Mouse (Mus musculus) urinary bladder, adult 2 months (tissue): ENCODE results near the gene Ankrd17. TPM values are rescaled to one million over a fixed set of nuclear protein-coding genes. Genes with fewer than 3 reads are reported as not detected.
"Not testable (repeated sequence)": the region's sequence is repeated elsewhere in the genome, so short reads cannot be mapped to it uniquely, and the experiment has no call there.

Experiments
- DNase-seq: peaks from one replicate; pipeline ENCODE4 v3.0.0; 2022; ENCODE audit warnings: low spot score
- polyA plus RNA-seq: library from polyadenylated mRNA; depleted of rRNA; stranded (reverse); fragments of >200 nt; gene quantifications from 2 replicates; pipeline ENCODE4 v1.2.3, GENCODE M21; 2012

Gene Ankrd17
- polyA plus RNA-seq, 1 experiment, result 33.5 TPM

DNA sequence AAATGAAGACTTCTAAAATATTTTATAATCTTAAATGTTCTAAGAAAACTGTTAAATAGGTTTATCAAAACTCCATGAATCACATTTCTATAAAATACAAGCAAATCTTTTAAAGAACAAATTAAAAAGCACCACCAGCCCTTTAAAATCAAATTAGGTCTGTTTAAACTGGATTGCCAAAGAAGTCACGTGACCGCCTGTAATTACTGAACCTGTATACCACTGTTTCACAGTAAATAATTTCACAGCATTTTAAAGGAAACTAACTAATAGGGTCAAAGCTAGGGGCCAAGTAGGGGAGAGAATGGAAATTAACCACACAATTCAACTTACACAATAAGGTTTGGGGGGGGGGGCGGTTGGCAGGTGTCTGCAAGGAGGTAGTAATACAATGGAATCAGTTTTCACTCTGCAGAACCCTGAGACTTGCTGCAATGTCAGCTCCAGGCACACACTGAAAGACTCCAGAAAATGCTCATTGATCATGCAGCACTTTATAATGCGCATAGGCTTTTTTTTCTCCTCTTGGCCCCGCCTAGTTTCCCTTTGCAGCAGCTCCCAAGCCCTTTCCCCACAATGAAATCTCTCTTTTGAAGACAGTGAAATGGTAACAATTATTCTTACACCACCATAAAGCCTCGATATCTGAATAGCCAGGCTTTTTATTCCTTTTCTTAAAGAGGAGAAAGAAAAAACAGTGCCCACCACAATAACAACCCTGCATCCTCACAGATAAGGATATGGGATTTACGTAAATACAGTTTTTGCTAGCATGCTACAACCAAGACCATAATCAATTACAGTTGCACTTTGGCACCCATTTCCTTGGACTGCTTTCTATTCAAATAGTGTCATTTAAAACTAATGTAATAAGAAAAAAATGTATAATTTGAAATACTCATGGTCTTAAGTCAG lies 27.9 kb downstream of the Ankrd17 start:
- no peak for DNase-seq

- no peak for DNase-seq
Measured at GRCm38 (mm10) chr5:90332478-90332877, 33.9 kb downstream of the Ankrd17 start.

DNA sequence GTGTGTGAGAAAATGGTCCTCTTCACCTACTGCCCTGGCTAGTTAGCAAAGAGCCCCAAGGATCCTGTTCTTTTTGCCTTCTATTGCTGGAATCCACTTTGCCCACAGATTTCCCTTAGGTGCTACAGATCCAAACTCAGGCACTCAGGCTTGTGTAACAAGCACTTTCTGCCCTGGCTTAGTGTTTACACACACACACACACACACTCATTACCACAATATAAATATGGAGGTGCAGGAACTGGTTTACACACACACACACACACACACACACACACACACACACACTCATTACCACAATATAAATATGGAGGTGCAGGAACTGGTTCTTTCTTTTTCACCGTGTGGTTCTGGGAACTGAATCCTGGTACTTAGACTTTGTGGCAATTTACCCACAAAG lies 35.3 kb downstream of the Ankrd17 start:
- DNase-seq, result no peak

DNA sequence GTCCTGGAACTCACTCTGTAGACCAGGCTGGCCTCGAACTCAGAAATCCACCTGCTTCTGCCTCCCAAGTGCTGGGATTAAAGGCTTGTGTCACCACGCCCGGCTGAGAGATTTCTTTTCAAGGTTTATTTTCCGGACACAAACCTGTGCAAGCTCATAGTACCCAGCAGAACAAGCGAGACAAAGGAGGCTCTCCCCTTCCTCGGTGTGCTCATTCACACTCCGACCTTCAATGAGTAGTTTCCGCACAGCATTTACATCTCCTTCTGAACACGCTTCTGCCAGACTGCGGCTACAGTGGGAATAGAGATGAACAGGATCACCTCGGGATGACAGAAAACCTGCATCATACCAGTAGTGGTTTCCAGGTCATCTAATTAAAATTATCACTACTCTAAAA lies 68.0 kb downstream of the Ankrd17 start:
- no peak for DNase-seq

GRCm38 (mm10) chr5:90289887-90290286 lies 76.5 kb downstream of the Ankrd17 start:
- DNase-seq, result no peak

DNA sequence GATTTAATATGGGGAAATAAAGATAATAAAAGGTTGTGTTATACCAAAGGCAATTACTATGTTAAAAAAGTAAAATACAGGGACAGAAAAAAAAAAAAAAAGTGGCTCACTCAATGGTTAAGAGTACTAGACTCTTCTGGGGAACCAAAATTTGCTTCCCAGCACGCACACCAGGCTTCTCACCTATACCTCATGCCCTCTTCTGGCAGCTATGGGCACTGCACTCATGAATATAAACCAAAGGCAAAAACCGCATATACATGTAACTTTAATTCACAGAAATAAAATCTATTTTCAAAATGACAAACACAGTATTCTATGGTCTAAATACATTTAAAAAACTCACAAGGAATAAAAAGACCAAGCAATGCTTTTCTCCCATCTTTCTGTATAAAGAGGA lies 79.8 kb downstream of the Ankrd17 start:
- no peak for DNase-seq

DNA sequence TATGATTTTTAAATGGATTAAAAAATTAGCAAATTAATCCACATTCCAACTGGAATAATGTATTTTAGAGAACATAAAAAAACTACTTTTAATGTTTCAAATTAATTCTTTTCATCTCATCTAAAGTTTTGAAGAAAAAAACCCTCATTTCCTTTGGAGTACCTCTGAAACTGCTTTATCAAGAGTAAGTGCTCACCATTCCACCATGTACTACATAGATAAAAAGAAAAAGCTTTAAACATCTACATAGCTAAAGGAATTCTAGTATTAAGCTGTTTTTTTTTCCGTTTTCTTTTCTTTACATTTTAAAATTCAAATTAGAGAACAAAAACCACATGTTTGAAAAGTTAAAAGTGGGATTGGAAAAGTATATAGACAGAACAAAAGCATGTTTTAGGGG lies 86.3 kb downstream of the Ankrd17 start:
- no peak for DNase-seq

DNA sequence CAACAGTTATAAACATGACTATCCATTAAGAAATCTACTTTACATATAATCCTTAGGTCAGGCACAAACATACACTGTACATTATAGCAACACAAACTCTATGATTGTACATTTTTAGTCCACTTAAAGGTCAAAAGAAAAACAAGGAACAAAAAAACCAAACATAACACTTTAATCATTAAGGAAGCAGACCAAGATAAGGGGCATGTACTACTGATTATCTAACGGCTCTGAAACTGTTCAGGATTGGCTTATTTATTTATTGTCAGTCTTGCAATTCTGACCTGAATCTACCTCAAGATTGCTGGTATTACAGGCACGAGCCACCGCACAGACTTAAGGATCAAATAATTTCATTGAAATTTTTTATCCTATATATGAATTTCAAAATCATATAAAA lies 87.0 kb downstream of the Ankrd17 start:
- DNase-seq, result no peak

DNA sequence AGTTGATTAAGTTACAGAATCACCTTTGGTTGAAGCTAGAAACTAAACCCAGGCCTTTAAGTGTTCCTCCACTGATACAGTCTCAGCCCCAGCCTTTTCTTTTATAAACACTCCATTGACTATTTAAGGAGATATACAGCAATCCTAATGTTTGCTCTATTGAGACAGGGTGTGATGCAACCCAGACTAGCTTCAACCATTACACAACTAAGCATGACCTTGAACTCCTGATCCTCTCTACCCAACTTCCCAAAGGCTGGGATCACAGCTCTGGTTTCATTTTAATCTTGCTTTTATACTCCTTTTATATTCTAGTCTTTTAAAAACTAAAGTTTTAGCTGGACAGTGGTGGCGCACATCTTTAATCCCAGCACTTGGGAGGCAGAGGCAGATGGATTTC lies 88.9 kb downstream of the Ankrd17 start:
- DNase-seq, result no peak

DNA sequence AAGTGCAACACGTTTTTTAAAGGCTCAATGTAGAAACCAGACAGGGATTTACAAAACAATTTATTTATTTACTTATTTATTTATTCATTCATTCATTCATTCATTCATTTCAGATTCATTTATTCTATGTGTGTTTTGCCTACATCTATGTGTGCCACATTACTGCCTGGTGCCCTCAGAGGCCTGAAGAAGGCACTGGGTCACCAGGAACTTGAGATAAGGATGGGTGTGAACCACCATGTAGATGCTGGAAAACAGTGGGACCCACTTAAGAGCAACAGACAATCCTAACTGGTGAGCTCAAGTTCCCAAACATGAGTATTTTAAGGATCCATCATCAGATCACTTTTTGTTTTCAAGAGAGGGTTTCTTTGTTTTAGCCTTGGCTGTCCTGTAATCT lies 91.6 kb downstream of the Ankrd17 start:
- no peak for DNase-seq

DNA sequence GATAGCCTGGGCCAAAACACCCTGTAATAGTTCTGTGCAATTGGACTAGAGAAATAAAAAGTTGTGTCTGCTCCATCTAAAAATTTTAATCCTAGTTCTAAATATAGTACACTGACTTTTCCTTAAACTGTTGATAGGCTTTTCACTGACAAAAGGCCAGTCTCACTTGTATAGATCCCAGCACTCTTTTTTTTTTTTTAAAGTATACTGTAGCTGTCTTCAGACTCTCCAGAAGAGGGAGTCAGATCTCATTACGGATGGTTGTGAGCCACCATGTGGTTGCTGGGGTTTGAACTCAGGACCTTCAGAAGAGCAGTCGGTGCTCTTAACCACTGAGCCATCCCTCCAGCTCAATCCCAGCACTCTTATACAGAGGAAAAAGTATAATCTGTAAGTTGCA lies 104.1 kb downstream of the Ankrd17 start:
- not testable (repeated sequence) for DNase-seq

DNA sequence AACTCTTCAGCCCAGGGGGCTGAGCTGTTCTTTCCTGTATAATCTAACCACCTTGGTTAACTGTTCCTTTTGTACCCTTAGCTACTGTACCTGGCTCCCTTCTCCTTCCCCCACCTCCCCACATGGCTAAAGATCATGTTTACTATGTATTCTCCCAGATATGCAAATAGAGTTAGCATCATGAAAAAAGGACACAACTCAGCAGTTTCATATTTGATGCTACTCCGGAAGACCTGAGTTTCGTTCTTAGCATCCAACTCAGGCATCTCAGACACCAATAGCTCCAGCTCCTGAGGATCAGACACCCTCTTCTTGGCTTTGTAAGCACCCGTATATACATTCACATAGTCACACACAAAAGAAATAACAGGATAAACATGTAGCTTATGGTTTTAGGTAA lies 109.4 kb downstream of the Ankrd17 start:
- no peak for DNase-seq

DNA sequence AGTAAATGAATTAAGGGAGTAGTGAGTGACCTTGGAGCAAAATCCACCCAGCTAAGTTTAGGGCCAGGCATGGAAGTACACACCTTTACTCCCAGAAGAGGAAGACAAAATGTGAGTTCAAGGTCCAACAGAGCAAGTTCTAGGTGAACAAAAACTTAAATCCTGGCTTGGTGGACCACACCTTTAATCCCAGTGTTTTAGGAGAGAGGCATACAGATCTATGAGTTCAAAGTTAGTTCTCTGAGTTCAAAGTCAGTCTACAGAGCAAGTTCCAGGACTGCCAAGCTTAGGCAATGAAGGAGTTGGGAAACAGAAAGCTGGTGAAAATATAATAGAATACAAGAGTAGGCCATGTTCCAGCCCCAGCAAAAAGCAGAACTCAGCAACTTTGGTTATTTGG lies 118.9 kb downstream of the Ankrd17 start:
- no peak for DNase-seq

DNA sequence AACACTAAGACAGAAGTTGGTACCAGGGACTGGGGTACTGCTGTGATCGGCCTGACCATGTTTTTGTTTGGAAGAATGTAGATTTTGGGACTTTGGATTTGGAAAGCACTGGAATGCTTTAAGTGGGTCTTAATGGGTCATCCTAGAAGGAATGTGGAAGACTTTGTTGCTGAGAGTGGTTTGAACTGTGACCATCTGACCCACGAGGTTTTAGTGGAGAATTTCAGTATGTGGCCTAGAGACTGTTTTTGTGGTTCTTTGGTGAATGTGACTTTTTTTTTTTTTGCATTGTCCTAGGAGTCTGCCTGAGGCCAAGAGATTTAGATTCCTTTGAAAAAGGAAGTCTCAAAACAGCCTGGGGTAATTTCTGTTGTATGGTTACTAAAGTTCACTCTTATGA lies 119.4 kb downstream of the Ankrd17 start:
- DNase-seq, result no peak

- no peak for DNase-seq
Measured at GRCm38 (mm10) chr5:90246567-90246966, 119.8 kb downstream of the Ankrd17 start.

GRCm38 (mm10) chr5:90245416-90245815 lies 121.0 kb downstream of the Ankrd17 start:
- DNase-seq, result no peak

DNA sequence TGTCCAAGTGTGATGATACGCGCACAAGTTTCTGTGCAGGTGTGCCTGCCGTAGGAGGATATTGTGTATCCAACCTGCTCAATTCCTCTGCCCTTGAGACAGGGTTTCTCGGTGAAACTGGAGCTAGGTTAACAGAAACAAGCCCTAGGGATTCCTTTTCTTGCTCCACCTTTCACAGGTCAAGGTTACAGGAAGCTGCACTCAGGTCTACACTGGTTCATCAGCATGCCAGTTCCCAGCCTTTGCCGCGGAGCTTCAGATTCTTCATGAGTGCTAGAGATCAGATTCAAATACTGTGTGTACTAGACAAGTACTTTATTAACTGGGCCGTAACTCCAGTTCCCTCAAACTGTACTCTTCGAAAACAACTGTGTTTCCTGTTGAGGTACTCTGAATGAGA lies 131.2 kb downstream of the Ankrd17 start:
- no peak for DNase-seq

- no peak for DNase-seq
Measured at GRCm38 (mm10) chr5:90233305-90233704, 133.1 kb downstream of the Ankrd17 start.

DNA sequence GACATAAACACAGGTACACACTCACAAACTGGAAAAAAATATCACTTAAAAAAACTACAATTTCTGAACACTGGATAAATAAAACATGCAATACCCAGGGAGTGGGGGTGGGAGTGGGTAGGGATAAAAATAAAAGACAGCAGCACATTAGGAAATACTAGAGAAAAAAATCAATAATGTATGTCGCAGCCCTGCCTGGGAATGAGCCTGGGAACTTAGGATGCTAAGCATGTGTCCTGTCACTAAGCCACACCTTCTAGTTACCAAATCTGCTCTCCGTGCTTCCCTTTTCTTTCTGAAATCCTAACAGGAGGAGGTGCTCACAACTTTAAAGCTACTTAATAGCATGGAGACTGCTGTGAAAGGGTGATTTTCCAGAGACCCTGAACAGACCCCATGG lies 136.6 kb downstream of the Ankrd17 start:
- DNase-seq, result no peak

GRCm38 (mm10) chr5:90226696-90227095 lies 139.7 kb downstream of the Ankrd17 start:
- DNase-seq, result no peak

GRCm38 (mm10) chr5:90224730-90225129 lies 141.6 kb downstream of the Ankrd17 start:
- DNase-seq, result no peak

GRCm38 (mm10) chr5:90223534-90224381 lies 142.6 kb downstream of the Ankrd17 start, which contains the start of gene Cox18:
Gene Cox18, minus strand, starts transcription at chr5:90224001.
- peak; percentile 97 for DNase-seq

- DNase-seq, result no peak
Measured at GRCm38 (mm10) chr5:90222937-90223336, 143.4 kb downstream of the Ankrd17 start.
